Mouse (Mus musculus) liver, adult 2 months (tissue): ENCODE data around the gene Fam53a. TPM values are rescaled to one million over a fixed set of nuclear protein-coding genes. Genes with fewer than 3 reads are reported as not detected.
A peak's percentile ranks its signal among the peaks of the same experiment; 100 is the strongest.

ENCODE experiments used
- DNase-seq: peaks from one replicate; pipeline ENCODE4 v3.0.0-alpha.2; 2011; ENCODE audit warnings: low read depth, low spot score; ENCODE audit errors: extremely low read depth
- H3K27ac ChIP-seq: fragments of 200-500 bp; replicated peaks from 2 replicates; pipeline ENCODE4 v1.5.1; 2012; ENCODE audit warnings: low read depth, mild to moderate bottlenecking, control low read depth, inconsistent platforms, low read length; ENCODE audit not compliant: insufficient read depth
- H3K27me3 ChIP-seq: fragments of 200-500 bp; 2 replicates; pipeline ENCODE4 v1.6.1; 2012; ENCODE audit warnings: mild to moderate bottlenecking, moderate library complexity, low read length, inconsistent platforms; ENCODE audit not compliant: control insufficient read depth, insufficient read depth
- H3K36me3 ChIP-seq: fragments of 200-500 bp; 2 replicates; pipeline ENCODE4 v1.6.1; 2012; ENCODE audit warnings: low read length, inconsistent platforms; ENCODE audit not compliant: control insufficient read depth, insufficient read depth
- H3K4me1 ChIP-seq: fragments of 200-500 bp; 2 replicates; pipeline ENCODE4 v1.6.1; 2011; ENCODE audit warnings: low read length; ENCODE audit not compliant: control insufficient read depth, insufficient read depth
- H3K4me3 ChIP-seq: fragments of 200-500 bp; 2 replicates; pipeline ENCODE4 v1.5.1; 2011; ENCODE audit warnings: low read depth, mild to moderate bottlenecking, control low read depth, low read length, moderate library complexity; ENCODE audit not compliant: insufficient read depth
- H3K79me2 ChIP-seq: fragments of 200-500 bp; 2 replicates; pipeline ENCODE4 v1.6.1; 2012; ENCODE audit warnings: inconsistent platforms, mild to moderate bottlenecking, low read length, moderate library complexity; ENCODE audit not compliant: control insufficient read depth, insufficient read depth
- H3K9ac ChIP-seq: fragments of 200-500 bp; 2 replicates; pipeline ENCODE4 v1.6.1; 2012; ENCODE audit warnings: low read depth, mild to moderate bottlenecking, control low read depth, inconsistent platforms, low read length
- CTCF ChIP-seq: fragments of 200-500 bp; IDR thresholded peaks from 2 replicates; pipeline ENCODE4 v1.5.1; 2011; ENCODE audit warnings: low read depth, low read length, control low read depth
- POLR2A ChIP-seq: fragments of 200-500 bp; IDR thresholded peaks from 2 replicates; pipeline ENCODE4 v1.6.1; 2011; ENCODE audit warnings: low read length, control low read depth; ENCODE audit not compliant: insufficient read depth; ENCODE audit errors: extremely low read depth
- WGBS: fragments of 180-500 bp; shearing (Covaris S2); methylation state at CpG from one replicate; pipeline ENCODE4 v1.1.7; 2018; 5-methylcytosine and 5-hydroxymethylcytosine counted together
- polyA plus RNA-seq: library from polyadenylated mRNA; depleted of rRNA; stranded (reverse); fragments of >200 nt; gene quantifications from 2 replicates; pipeline ENCODE4 v1.2.3, GENCODE M21; 2012
- total RNA-seq: library from RNA; depleted of rRNA; stranded (reverse); fragments of >200 nt; gene quantifications from 2 replicates; pipeline ENCODE4 v1.2.3, GENCODE M21; 2014

The Fam53a gene
- total and polyA plus RNA-seq, 2 experiments = 9.4 to 19.4 TPM

- DNase-seq = peak; percentile 52
- 65% methylated on average over 5 of the region's 5 CpGs for WGBS
These were observed 40.1 kb downstream of the Fam53a start for GRCm38 (mm10) chr5:33589221-33589888.

GRCm38 (mm10) chr5:33588066-33588465, 41.4 kb downstream of the Fam53a start:
- H3K79me2 ChIP-seq = no peaks in the 10 kb centered on the region
- H3K27me3 ChIP-seq = no peaks in the 10 kb centered on the region
- WGBS = 57% methylated on average over 3 of the region's 3 CpGs
- H3K36me3 ChIP-seq = no peaks in the 10 kb centered on the region
- DNase-seq = no peak
- H3K9ac ChIP-seq = no peak overlapping the region
- no peak overlapping the region for H3K27ac ChIP-seq
- TF ChIP-seq CTCF = no peak
- H3K4me3 ChIP-seq = no peak overlapping the region
- no peaks in the 10 kb centered on the region for H3K4me1 ChIP-seq

More at GRCm38 (mm10) chr5:33589221-33589888, 40.1 kb downstream of the Fam53a start:
- no peaks in the 10 kb centered on the region for H3K27me3 ChIP-seq
- no peak for TF ChIP-seq POLR2A
- peak; percentile 99 for TF ChIP-seq CTCF
- H3K79me2 ChIP-seq = no peaks in the 10 kb centered on the region
- no peaks in the 10 kb centered on the region for H3K36me3 ChIP-seq
- no peak overlapping the region for H3K4me3 ChIP-seq
- H3K27ac ChIP-seq = no peak overlapping the region
- H3K4me1 ChIP-seq = no peaks in the 10 kb centered on the region
- no peak overlapping the region for H3K9ac ChIP-seq

- H3K79me2 ChIP-seq = no peaks in the 10 kb centered on the region
- no peak overlapping the region for H3K9ac ChIP-seq
- no peaks in the 10 kb centered on the region for H3K4me1 ChIP-seq
- 79% methylated on average over 18 of the region's 18 CpGs for WGBS
- no peak overlapping the region for H3K27ac ChIP-seq
- no peak overlapping the region for H3K4me3 ChIP-seq
- DNase-seq = no peak
- H3K36me3 ChIP-seq = no peaks in the 10 kb centered on the region
- H3K27me3 ChIP-seq = no peaks in the 10 kb centered on the region
- TF ChIP-seq POLR2A (no peak), CTCF (no peak)
These were observed 41.9 kb downstream of the Fam53a start for GRCm38 (mm10) chr5:33587498-33588058.

GRCm38 (mm10) chr5:33580336-33580735, 49.1 kb downstream of the Fam53a start:
- peak; percentile 94 for DNase-seq
- peaks cover 2% of the 10 kb centered on the region for H3K4me1 ChIP-seq
- H3K36me3 ChIP-seq = no peaks in the 10 kb centered on the region
- no peak overlapping the region for H3K4me3 ChIP-seq
- H3K27ac ChIP-seq = no peak overlapping the region
- H3K27me3 ChIP-seq = no peaks in the 10 kb centered on the region
- no peak overlapping the region for H3K9ac ChIP-seq
- TF ChIP-seq POLR2A = no peak
- TF ChIP-seq CTCF = no peak
- WGBS = 16% methylated on average over 1 of the region's 1 CpGs
- H3K79me2 ChIP-seq = no peaks in the 10 kb centered on the region

- Histone ChIP-seq H3K9ac (no peak overlapping the region), H3K27me3 (no peaks in the 10 kb centered on the region), H3K27ac (no peak overlapping the region), H3K4me1 (no peaks in the 10 kb centered on the region), H3K79me2 (no peaks in the 10 kb centered on the region), H3K4me3 (no peak overlapping the region), H3K36me3 (no peaks in the 10 kb centered on the region)
- DNase-seq = no peak
- TF ChIP-seq CTCF = no peak
- WGBS = 76% methylated on average over 4 of the region's 4 CpGs
These were observed 55.2 kb downstream of the Fam53a start for GRCm38 (mm10) chr5:33574207-33574606.

GRCm38 (mm10) chr5:33565886-33566285, 63.5 kb downstream of the Fam53a start:
- no peak overlapping the region for H3K9ac ChIP-seq
- H3K79me2 ChIP-seq = no peaks in the 10 kb centered on the region
- no peak overlapping the region for H3K27ac ChIP-seq
- TF ChIP-seq POLR2A (no peak), CTCF (no peak)
- 70% methylated on average over 4 of the region's 4 CpGs for WGBS
- H3K4me3 ChIP-seq = no peak overlapping the region
- no peaks in the 10 kb centered on the region for H3K4me1 ChIP-seq
- H3K36me3 ChIP-seq = no peaks in the 10 kb centered on the region
- DNase-seq = no peak
- no peaks in the 10 kb centered on the region for H3K27me3 ChIP-seq
